Mouse (Mus musculus) ES-Bruce4 (cell line): ENCODE data around the gene Parvg.

ENCODE experiments used
- CTCF ChIP-seq: IDR thresholded peaks from one replicate; pipeline ENCODE4 v1.8.1; 2011; ENCODE audit warnings: low read depth, low read length
- EP300 ChIP-seq: IDR thresholded peaks from 2 replicates; pipeline ENCODE4 v1.6.1; 2011; ENCODE audit warnings: low read depth, low read length; ENCODE audit not compliant: insufficient read depth

DNA sequence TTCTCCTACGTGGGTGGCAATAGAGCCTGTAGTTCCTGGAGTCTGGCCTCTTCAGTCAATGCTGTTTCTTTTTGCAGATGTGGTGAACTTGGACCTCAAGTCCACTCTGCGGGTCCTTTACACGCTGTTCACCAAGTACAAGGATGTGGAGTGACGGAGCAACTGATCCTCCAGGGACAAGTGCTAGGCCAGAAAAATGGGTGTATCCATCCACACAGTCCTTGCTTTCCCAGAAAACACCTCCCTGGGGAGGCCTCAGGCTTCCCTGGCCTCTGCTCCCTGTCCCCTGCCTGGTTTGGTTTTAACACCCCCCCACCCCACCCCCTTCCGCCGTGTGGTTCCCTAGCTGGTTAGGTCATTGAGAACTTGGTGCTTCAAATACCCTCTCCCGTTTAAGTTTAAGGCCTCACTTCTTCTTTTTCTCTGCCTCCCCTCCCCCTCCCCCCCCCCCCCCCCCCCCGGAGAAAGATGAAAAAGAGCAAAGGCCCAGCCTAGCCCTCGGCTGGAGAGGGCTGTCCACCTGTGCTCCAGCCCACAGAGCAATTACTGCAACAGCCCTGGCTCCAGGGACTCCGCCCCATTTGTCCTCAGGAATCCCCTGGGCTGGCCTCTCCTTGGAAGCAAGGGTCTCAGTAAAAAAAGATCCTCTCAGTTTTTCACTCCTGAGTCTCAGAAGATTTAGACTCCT, 10.8 kb upstream of the Parvg start:
- TF ChIP-seq CTCF (no peak), EP300 (no peak)
